Mouse (Mus musculus): ENCODE data around the gene Hspb8.
"Not testable (repeated sequence)": the region's sequence is repeated elsewhere in the genome, so short reads cannot be mapped to it uniquely, and the experiment has no call there.

Gene Hspb8

DNA sequence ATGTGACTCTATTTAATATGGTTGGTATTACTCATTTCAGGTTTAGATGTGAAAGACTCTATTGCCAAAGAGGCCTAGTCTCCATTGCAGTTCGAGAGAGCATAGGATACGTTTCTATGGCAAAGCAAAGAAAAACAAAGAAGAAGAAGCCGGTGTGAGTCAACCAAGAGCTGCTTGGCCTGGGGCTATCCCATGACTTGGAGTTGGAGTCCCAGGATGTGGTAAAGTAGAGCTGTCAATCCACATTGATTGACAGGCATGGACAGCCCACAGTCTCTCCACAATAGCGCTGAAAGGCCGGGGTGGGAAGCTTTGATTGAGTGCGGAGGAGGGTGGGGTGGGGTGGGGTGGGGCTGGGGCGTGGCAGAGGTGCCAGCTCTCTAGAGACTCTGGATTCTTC lies 10.2 kb upstream of the Hspb8 start:
- DNase-seq (ENCODE audit: low spot score in 2 of 2), result no peak

DNA sequence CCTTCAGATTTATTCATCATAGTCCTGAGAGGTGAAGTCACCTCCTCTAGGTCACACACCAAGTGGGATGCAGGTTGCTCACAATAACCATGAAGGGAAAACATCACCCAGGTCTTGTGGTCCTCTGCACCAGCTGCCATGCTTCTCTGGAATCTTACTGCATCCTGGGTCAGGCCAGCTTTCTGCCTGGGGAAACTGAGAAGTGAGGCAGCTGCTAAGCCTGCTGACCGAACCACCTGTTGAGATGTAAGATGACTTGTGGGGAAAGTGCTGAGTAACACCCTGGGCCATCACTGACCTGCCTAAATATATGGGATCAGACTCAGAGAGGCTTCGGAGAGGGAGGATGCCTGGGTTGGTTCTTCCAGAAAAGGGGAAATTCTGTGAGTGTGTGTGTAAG lies 4.0 kb upstream of the Hspb8 start:
- no peak for DNase-seq (ENCODE audit: low spot score in 2 of 2)

DNA sequence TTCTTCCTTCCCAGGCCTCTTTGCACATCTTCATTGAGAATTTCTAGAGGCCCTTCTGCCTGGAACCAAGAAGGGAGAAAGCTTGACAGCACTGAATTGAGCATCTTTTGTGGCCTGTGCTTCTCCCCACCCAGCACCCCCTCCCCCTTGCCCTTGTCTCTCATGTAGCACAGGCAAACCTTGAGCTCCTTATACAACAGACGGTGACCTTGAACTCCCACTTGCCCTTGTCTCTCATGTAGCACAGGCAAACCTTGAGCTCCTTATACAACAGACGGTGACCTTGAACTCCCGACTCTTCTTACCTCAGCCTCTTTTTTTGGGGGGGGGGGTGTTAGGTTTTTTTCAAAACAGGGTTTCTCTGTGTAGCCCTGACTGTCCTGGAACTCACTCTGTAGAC lies 3.0 kb upstream of the Hspb8 start:
- not testable (repeated sequence) for DNase-seq (ENCODE audit: low spot score in 2 of 2)

DNA sequence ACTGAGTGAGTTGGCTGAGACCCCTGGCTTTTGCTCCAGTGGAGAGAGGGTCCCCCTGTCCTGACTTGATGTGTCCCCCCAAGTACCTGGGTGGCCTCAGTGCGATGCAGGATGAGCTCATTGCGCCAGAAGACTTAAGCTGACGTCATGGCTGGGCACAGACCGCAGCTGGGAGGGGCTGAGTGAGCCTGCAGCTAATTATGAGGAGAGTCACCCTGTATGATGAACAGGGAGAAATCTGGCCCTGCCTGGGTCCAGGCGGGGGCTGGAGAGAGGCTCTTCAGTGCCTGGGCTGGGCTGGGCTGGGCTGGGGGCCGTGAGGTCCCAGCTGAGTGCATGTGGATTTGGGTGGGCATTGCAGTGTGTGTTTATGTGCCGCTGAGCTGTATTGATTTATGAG lies 2.6 kb upstream of the Hspb8 start:
- no peak for DNase-seq (ENCODE audit: low spot score in 2 of 2)

DNA sequence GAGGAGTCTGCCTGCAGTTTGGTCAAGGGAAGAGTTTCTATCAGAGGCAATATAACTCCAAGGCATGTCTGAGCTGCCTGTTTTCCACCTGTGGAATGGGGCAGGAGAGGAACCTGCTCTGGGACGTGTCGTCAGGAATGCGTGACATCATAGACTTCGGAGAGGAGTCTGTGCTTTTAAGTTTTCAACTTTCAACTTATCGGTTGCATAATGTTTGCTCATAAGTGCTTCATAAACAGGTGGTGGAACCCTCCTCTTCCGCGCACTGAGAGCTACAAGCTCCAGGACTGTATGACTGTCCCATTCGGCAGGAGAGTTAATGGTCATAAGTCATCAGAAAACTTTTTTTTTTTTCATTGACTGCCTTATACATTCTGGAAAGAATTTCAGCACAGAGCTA lies 1.1 kb upstream of the Hspb8 start:
- no peak for DNase-seq (ENCODE audit: low spot score in 2 of 2)

DNA sequence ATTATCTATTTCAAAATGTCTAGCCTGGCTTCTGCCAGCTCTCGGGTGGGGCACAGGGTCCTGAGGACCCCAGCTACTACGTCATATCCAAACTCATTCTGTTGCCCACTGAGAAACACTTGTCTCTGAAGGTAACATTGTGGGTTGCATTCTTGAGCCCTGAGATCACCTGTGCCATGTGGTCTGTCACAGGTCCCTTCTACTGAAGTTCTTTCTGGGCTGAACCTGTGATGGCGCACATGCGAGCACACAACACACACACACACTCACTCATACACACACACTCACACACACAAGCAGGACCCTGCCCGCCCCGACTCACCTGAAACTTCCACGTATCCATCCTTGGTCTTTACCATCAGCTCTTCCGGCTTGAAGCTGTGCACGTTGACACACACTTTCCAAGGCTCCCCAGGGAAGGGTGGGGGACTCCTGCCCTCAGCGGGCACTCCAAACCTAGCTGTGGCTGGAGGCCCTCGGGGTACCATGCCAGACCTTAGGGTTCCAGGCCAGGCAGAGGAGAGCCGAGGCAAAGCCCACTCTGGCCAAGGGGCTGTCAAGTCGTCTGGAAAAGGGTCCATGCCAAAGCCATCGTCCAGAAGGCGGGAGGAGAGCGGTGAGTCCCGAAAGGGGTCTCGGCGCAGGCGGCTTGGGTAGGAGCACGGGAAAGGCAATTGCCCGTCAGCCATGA lies 728 bp downstream of the Hspb8 start:
- no peak for DNase-seq (ENCODE audit: low spot score in 2 of 2)

DNA sequence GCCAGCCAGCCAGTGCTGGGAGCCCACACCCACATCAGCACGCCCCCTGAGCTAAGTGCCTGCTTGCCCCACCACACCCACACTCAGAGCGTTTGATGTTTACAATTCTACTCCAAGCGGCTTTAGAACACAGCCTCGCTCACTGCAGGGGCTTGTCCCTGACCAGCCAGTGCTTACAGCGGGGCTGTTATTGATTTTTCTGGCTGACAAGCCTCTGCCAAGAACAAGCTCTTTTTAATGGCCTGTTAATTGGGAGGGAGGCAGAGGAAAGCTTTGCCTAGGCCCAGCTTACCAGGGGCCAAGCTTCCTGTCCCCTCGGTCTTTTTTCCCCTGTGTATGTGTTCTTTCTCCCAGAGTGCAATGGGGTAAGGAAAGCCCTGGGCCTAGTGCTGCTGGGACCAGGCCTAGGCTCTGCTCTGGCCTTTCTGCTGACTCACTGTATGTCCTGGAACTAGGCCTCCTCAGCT lies 1.9 kb downstream of the Hspb8 start:
- DNase-seq (ENCODE audit: low spot score in 2 of 2), result no peak

DNA sequence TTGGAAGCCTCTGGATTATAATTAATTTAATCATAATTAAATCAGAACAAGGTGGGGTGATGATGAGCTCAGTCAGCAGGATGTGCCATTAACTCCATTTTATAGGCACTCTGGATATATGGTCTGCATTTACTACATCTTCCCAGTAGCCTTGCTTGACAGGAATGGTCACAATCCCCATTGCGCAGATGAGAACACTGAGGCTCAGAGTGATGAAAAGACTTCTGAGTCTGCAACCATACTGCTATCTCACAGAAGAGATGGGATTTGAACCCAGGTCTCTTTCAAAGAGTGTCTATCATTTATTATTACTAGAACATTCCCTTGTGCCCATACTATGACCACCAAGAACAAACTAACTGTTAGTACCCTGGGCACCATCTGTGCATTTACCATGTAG lies 2.5 kb downstream of the Hspb8 start:
- no peak for DNase-seq (ENCODE audit: low spot score in 2 of 2)

DNA sequence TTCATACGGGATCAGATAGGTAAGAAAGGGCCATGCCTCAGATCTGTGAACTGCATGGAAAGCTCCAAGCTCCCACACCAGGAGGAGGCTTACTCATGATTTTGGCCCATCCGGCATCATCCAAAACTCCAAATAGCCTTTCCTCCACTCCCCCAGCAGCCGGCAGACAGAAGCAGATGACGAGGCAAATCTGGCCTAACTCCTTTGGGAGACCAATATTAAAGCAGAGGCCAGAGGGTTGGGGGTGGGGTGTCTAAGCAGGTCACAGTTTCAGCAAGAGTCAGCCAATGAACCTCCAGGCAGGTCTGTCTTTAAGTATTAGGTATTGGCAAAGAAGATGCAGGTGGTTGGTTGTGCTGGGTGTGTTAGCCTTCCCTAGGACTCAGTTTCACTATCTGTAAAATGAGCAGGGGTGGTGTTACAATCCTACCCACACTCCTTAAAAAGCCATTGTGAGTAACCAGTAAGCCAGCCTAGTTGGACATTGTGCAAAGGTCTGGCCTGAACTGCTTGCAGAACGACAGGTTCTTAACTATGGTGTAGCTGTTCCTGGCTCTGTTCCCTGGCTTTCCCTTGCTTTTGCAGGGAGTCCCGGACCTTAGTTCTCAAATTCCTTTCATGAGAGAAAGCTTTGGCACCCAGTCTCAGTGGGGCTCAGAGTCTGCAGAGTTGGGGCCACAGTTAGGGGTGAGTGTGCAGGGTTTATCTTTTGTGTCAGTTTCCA lies 3.2 kb downstream of the Hspb8 start:
- DNase-seq (ENCODE audit: low spot score in 2 of 2), result no peak

DNA sequence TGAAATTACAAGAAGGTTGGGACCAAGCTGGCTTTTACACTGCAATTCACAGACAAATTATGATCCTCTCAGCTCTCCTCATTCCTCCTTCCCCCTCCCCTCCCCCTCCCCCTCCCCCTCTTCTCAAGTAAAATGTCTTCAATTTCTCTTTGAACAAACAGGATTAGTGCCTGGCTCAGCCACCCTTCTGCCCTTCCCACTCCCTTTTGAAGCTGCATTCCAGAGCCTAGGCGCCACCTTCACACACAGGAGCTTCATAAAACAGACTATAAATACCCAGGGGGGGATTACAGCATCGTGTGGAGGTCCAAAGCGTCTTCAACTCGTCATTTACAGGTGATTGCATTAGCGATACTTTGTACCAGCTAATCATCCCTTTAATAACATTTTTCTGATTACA lies 6.5 kb downstream of the Hspb8 start:
- DNase-seq (ENCODE audit: low spot score in 2 of 2), result no peak

DNA sequence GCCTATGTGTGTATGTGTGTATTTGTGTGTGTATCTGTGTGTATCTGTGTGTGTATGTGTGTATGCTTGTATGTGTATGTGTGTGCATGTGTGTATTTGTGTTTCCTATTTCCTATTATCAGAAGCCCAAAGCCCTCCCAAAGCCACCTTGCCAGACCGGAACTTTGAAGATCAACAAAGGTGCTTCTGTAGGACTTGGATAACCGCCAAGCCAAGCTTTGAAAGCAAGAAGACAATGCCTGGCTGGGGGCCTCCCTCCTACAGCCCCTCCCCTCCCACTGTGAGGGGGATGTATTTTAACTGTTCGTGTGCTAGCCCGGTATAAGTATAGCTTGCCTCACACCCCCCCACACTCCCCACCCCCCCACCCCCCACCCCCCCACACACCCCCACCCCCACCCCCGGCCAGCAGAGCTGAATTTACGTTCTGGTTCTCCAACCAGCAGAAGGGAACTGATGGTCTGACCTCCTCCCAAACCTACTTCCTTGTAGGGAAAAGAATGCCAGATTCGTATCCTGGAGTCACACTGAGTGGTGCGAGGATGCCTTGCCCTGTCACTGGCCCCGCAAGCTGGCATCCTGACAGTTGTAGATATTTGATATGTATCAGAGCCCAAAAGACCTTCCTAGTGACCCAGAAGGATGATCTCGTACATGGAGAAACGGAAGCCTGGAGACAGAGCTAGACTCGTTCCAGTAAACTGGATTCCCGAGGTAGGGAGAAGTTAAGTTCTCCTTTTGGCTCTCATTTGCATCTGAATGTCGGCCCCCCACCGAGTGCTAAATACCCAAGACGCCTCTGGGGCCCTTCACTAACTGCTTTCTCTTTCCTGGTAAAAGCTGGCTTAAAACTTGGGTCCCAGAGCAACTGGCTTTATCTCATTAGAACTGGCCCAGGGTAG lies 12.7 kb downstream of the Hspb8 start:
- DNase-seq (ENCODE audit: low spot score in 2 of 2), result no peak

DNA sequence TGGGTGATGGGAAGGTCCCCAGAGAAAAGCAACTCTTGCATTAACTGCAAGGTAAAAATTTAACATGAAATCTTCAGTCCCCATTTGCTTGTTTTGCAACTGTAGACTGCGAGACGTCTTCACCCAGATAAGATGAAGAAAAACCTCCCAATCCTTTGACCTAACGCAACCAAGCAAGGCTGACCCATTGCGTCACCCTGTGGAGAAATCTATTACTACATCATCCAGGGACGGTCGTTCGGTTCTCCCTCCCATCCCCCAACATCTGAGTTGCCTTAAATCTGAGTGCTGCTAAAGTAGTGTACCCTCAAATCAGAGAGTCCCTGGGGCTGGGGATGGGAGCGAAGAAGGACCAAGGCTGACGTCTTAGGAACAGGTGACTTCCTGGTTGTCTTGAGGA lies 13.7 kb downstream of the Hspb8 start:
- DNase-seq (ENCODE audit: low spot score in 2 of 2), result no peak

DNA sequence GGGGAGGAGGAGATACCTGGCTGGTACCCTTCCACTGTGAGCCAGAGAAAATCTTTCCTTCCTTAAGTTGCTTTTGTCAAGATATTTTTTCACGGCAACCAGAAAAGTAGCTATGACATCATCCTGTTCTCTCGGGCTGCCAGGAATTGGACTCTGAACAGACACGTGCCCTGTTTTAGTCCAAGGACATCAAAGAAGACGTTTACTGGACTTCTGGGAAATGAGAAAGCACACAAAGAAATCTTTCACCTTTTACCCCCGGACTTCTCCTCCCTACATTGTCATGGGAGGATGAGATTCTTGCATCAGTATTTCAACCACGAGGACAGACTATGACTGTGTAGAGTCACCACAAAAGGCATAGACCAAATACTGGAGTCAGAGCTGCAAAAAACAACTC lies 14.7 kb downstream of the Hspb8 start:
- no peak for DNase-seq (ENCODE audit: low spot score in 2 of 2)

DNA sequence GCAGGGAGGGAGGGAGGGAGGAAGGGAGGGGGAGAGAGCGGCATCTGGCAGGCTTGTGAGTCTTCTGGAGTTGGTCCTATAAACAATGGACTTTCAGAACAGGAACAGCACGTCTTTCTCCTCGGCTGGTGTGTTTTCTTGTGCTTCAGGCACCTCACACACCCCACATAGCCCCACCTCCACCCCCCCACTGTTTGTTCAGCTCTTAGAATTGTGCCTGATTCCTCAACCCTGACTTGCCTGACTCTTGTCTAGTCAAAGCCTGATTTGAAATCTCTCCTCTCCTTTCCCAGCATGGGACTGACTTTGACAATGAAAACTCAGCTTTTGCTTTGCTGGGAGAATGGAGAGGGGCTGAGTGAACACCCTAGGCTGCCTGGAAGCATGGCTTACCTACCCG lies 15.3 kb downstream of the Hspb8 start:
- DNase-seq (ENCODE audit: low spot score in 2 of 2), result no peak

DNA sequence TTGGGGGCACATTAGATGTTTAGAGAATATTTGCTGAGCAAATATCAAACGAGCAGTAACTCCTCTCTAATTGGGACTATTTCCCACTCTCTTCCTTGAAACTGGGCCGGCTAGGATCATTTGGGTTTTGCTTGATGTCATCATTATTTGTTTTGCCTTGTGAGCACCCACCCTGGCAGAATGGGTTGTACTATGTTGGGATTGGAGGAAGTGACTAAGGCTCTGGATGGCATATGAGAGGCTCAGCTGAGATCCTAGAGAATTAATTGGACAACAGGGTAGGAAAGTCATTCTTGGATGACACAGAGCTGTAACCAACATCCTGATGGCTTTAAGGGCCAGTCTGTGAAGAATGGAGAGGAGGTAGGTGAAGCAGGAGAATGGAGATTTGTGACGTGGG lies 16.2 kb downstream of the Hspb8 start:
- DNase-seq (ENCODE audit: low spot score in 2 of 2), result no peak

DNA sequence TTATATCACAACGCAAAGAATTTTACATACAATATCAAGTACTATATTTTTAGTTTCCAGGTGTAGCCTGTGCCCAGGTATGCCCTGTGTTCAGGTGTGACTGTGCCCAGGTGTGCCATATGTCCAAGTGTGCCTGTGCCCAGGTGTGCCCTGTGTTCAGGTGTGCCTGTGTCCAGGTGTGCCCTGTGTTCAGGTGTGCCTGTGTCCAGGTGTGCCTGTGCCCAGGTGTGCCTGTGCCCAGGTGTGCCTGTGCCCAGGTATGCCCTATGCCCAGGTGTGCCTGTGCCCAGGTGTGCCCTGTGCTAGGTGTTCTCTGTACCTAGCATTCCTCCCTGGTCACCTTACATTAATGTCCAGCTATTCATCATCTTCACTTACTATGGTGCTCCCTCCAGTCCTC lies 16.7 kb downstream of the Hspb8 start:
- DNase-seq (ENCODE audit: low spot score in 2 of 2), result no peak

DNA sequence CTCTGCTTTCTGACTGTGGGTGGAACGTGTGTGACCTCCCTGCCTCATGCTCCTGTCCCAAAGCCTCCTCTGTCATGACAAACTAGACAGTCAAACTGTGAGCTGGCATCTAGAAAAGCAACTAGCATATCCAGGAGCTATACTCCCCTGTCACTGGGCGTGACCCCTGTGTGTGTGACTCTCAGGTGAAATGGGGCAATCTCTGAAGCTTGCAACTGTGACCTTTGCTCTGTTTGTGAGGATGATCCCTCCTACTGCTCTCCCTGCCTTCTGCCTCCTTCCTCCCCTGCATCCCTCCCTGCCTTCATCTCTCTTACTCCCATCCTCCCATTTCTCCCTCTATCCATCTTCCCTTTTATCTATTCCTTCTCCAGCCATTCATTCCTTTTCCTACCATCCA lies 18.6 kb downstream of the Hspb8 start:
- DNase-seq (ENCODE audit: low spot score in 2 of 2), result no peak

DNA sequence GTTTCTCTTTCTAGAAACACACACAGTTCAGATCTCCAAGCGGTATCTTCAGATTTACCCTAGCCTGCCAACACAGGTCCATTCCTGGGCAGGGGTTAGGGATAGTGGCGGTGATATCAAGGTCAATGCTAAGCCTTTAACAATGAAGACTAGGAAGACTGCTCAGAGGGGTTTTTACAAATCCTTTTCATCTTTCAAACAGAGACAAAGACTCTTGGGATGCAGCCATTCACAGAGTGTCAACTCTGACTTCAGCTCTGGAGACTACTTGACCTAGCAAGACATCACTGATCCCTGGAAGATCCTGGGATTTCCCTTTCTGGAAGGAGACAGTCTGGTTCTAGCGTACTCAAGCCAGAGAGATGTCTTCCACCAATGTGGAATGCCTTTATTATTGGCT lies 21.9 kb downstream of the Hspb8 start:
- DNase-seq (ENCODE audit: low spot score in 2 of 2), result no peak

DNA sequence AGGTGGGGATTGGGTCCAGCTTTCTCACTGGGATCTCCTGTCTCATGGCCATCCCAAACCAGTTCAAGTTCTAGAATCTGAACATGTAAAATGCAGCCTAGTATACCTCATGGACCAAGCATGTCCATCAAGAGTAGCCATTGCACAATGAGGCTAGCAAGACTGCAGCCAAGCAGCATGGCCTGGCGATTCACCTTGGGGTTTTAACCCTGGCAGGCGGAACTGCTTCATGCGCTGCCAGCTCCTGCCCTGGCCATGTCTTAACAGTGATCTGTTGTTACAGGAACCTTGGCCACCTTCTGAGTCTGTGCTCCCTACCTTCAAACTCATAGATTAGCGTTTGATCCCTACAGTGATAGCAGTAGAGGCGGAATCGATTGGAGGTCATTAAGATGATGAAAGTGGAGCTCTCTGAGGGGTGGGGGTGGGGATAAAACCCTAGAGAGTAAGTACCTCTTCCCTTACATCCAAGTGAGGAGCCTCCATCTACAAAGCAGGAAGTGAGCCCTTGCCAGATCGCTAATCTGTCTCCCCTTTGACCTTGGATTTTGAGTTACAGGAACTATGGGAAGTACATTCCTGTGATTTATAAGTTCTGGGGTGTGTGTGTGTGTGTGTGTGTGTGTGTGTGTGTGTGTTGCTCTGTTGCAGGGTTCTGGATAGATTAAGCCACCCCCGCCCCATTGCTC lies 22.5 kb downstream of the Hspb8 start:
- DNase-seq (ENCODE audit: low spot score in 2 of 2), result no peak

DNA sequence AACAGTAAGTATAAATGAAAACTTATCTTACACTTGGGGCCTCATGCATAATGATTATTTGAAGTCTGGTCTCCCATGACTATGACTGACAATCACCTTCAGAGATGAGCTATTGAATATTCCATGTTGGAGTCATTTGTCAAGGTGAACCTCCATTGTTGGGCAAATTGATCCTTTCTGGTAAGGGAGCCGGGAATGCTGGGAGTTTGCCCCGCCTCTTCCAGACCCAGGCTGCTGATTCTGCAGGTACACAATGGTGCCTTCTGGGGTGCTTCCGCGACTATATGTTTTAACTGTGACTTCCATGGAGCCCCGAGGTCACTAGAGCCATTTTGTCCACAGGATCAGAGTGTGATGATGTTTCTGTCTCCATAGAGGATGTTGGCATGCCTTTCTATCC lies 26.6 kb downstream of the Hspb8 start:
- no peak for DNase-seq (ENCODE audit: low spot score in 2 of 2)

DNA sequence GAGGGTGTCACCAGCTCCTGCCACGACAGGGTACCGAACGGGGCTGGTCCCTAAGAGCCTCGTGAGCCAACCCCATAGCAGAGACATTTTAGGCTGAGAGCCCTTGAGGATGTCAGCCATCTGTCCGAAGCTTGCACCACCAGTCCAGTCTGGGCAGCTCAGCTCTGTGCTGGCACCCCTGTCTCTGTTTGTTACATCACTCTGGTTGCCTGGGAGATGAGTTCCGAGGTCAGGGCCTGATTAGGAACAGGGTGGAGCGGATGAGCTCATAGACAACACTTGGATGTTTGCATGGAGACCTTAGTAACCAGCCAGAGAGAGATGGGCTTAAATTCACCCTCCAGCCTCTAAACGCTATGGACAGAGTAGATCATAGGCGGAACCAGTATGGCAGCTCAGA lies 30.1 kb downstream of the Hspb8 start:
- DNase-seq (ENCODE audit: low spot score in 2 of 2), result no peak

Data from spleen, postnatal 14 days (tissue).